Mouse (Mus musculus) neutrophil, adult 83 days (primary cell): ENCODE measurements around the gene Kif2c. TPM values are rescaled to one million over a fixed set of nuclear protein-coding genes. Genes with fewer than 3 reads are reported as not detected.

Experiments
- total RNA-seq, 2 experiments: library from RNA; stranded (reverse); gene quantifications; one replicate each; pipeline ENCODE4 v1.2.4; 2023

Kif2c gene
- total RNA-seq, result 10 to 100 TPM; 28.2 to 32.3 TPM

DNA sequence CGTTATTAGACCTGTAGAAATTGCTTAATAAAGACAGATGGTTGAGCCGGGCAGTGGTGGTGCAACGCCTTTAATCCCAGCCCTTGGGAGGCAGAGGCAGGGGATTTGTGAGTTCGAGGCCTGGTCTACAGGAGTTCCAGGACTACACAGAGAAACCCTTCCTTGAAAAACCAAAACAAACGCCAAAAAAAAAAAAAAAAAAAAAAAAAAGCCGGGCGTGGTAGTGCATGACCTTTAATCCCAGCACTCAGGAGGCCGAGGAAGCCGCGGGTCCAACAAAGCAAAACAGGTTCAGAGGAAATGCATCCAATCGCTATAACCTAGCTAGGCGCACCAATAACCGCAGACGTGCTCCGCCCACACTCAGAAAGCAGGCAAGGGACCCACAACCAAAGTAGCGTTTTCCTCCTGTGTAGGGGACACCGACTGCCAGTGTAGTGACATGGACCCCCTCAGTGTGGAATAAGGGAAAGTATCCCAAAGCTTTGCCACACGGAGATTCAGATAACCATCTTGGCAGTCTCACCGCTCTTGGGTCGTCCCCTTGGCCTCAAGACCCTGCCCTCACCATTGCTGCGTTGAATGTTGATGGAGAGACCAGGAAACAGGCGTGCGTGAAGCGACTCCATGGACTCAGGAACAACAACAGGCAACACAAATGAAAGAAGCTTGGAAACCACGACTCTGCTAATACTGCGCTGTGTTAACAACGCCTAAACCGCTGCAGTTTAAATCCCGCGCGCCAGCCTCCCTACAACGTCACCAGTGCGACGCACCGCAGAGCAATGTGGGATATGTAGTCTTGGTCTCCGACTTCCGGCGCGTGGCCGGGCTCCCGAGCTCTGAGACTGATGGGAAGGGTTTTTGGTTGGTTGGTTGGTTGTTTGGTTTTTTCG, at the start of gene Kif2c:
TSS of gene Kif2c (minus strand) at position 777 of the 896 bp plus-strand sequence.

DNA sequence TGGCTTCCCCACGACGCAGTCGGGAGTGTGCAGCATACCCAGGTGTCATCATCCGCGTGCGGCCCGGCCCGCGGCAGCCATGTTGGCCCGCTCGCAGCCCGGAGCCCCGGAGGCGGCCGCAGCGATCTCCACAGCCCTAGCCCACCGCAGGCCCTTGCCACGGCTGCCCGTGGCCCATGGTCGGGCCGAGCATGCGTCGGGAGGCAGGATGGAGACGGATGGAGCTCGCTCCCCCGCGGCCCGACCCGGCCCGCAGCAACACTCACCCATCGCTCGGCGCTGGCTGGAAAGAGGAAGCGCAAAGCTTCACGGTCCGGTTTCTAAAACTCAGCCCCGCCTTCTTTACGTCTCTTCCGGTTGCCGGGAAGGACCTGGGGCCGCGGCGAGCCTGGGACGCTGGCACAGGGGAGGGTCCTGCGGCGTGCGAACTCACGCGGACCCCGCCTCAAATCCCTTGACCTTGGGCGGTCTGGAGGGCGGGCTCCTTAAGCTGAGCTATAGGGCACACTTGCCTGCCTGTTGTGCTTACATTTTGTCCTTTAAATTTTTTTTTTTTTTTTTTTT, 26.6 kb downstream of the Kif2c start, which contains the start of gene Rps8:
TSS of gene Rps8 (minus strand) at position 452 of the 564 bp plus-strand sequence.

GRCm38 (mm10) chr4:117133817-117134600, 48.4 kb downstream of the Kif2c start, which contains the start of gene Plk3:
TSS of gene Plk3 (minus strand) at chr4:117133963.

DNA sequence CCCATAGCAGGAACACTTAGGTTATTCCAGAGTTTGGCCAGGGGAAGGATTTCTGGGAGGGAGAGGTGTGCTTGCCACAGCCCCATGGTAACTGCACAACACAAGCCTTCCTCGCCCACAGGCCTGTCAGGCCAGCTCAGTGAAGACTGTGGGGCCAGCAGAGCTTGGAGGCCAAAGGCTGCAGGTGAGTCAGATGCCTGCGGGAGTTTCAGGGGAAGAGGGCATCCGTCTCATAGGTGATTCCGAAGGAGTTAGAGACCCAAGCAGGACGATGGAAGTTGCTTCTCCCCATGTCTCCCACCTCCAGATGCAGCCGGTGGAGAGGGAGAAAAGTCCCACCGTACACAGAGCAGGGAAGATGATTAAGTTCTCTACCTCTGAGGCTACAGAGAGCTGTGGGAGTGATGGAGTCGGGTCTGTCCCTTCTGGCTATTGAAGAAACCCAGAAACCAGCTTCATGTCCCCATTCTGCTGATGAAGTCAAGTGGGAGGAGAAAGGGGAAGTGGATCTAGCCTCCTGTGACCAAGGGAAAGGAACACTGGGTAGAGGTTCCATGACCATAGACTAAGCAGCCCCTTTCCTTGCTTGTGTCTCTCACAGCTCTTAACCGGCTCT, 55.7 kb downstream of the Kif2c start, which contains the start of gene Tctex1d4:
TSS of gene Tctex1d4 (plus strand) at position 120 of the 616 bp plus-strand sequence.

GRCm38 (mm10) chr4:117125348-117125909, 57.0 kb downstream of the Kif2c start, which contains the start of gene Btbd19:
TSS of gene Btbd19 (minus strand) at chr4:117125725.

Other genes with a start within 250 kb of the Kif2c start
- 10 to 100 TPM; 54.6 to 70.3 TPM for gene Urod, start 188.2 kb downstream of the Kif2c start, total RNA-seq
- gene Hectd3, start 187.3 kb downstream of the Kif2c start, total RNA-seq, result 10 to 100 TPM; 28.2 to 40.6 TPM
- 1 to 10 TPM; 6.7 to 8.7 TPM for gene Eif2b3, start 163.2 kb downstream of the Kif2c start, total RNA-seq
- 1 to 10 TPM; 2.7 to 3.3 TPM for gene Ptch2, start 86.6 kb downstream of the Kif2c start, total RNA-seq
- 10 to 100 TPM; 68.1 to 68.3 TPM for gene Btbd19, start 56.9 kb downstream of the Kif2c start, total RNA-seq
- gene Tctex1d4, start 55.8 kb downstream of the Kif2c start, total RNA-seq, result 1 to 10 TPM; 1.4 to 2.8 TPM
- 100 to 1,000 TPM; 150 to 168 TPM for gene Plk3, start 48.7 kb downstream of the Kif2c start, total RNA-seq
- 100 to 1,000 TPM; 744 to 862 TPM for gene Rps8, start 26.4 kb downstream of the Kif2c start, total RNA-seq
- gene Tmem53, start 69.3 kb upstream of the Kif2c start, total RNA-seq, result 1 to 10 TPM; 1.8 to 2.1 TPM
- gene Armh1, start 69.5 kb upstream of the Kif2c start, total RNA-seq, result not detected